8 mouse cellular contexts compared by ENCODE assay signal in the genomic region with DNA sequence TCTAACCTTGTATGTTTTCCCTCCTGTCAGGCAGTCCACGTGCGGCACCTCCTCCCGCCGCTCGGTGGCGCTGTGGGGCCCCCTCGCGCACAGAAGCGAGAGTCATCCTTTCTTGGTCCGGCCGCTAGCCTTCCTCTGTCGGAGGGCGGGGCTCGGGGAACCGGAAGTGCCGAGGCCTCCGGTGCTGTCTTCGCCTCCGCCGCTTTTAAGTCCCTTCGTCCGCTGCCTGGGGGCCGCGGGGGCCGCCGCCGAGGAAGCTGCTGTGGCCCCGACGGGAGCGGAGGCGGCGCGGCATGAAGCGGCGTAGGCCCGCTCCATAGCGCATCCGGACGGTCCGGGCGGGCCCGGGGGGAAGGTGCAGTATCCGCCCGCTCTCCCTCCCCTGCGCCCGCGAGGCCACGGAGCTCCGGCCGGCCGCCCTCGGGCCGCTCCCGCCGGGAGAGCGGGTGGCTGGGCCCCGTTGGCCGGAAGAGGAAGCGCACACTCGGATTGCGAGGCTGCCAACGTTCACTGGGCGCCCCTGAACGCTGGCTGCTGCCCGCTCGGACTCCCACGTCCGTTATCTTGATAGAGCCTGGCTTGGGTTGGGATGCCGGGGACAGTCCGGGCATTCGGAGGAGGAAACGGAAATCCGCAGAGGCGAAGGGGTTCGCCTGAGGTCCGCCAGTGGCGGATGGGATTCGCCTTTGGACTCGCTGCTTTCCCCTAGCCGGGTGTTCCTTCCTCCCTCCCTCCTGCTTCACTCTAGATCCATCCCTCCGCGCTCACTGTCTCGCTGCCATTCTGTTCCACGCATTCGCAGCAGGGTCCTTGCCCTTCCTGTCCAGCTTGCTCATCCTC. TPM values are rescaled to one million over a fixed set of nuclear protein-coding genes. Genes with fewer than 3 reads are reported as not detected.
DNase-seq lines count a peak whose midpoint lies in the region; ATAC-seq and TF ChIP-seq lines count a peak whose summit lies in the region.

TSS of gene Dpp8 (plus strand) at position 146 of the 840 bp plus-strand sequence.

- peak; percentile 89 for DNase-seq in c-Kit-negative CD71-positive TER-119-positive erythroid progenitor cells, embryonic 14.5 days (ENCODE audit: low read depth, low spot score)
- DNase-seq in forebrain, embryonic 10.5 days (ENCODE audit: extremely low spot score, low spot score) = peak; percentile 93
- DNase-seq in kidney, postnatal 25 days = peak; percentile 95 to 97
- peak; percentile 89 to 93 (median 90) for DNase-seq in liver, embryonic 14.5 days (ENCODE audit: low read depth in 3 of 3, low spot score in 3 of 3)
- DNase-seq in neural tube, embryonic 11.5 days (ENCODE audit: low spot score) = peak; percentile 95
- DNase-seq in stomach, postnatal 0 days (ENCODE audit: low spot score) = peak; percentile 95

- WGBS in forebrain, embryonic 10.5 days = under 1% methylated on average over 85 of the region's 85 CpGs
- under 1% methylated on average over 81 of the region's 85 CpGs for WGBS in heart, embryonic 15.5 days
- WGBS in liver, embryonic 14.5 days (ENCODE audit: insufficient replicate concordance) = 0% methylated on average over 85 of the region's 85 CpGs
- under 1% methylated on average over 82 of the region's 85 CpGs for WGBS in neural tube, embryonic 11.5 days
- 1% methylated on average over 53 of the region's 85 CpGs for WGBS in stomach, postnatal 0 days

- no peaks in the 10 kb centered on the region for H3K9me3 ChIP-seq in forebrain, embryonic 10.5 days
- H3K9me3 ChIP-seq in heart, embryonic 15.5 days (replicated peaks) = no peaks in the 10 kb centered on the region
- no peaks in the 10 kb centered on the region for H3K9me3 ChIP-seq in liver, embryonic 14.5 days (ENCODE audit: control insufficient read depth, low read length)
- no peaks in the 10 kb centered on the region for H3K9me3 ChIP-seq in neural tube, embryonic 11.5 days (ENCODE audit: control insufficient read depth, low read length)
- H3K9me3 ChIP-seq in stomach, postnatal 0 days (ENCODE audit: control insufficient read depth, low read length) = no peaks in the 10 kb centered on the region

- H3K4me2 ChIP-seq in heart, embryonic 15.5 days = peak within 1 kb of the TSS; percentile 76
- H3K4me2 ChIP-seq in liver, embryonic 14.5 days (ENCODE audit: low read depth) = peak within 1 kb of the TSS; percentile 73
- peak within 1 kb of the TSS; percentile 74 for H3K4me2 ChIP-seq in neural tube, embryonic 11.5 days (ENCODE audit: low read depth)
- H3K4me2 ChIP-seq in stomach, postnatal 0 days (replicated peaks; ENCODE audit: low read depth) = peak within 1 kb of the TSS; percentile 75

- peak within 1 kb of the TSS; percentile 97 for H3K27ac ChIP-seq in forebrain, embryonic 10.5 days
- H3K27ac ChIP-seq in heart, embryonic 15.5 days = peak within 1 kb of the TSS; percentile 92
- peak within 1 kb of the TSS; percentile 84 for H3K27ac ChIP-seq in liver, embryonic 14.5 days
- H3K27ac ChIP-seq in neural tube, embryonic 11.5 days (ENCODE audit: low read depth, low read length) = peak within 1 kb of the TSS; percentile 79
- H3K27ac ChIP-seq in stomach, postnatal 0 days (replicated peaks) = peak within 1 kb of the TSS; percentile 97

- peak; percentile 92 for ATAC-seq in CD4-positive, CD25-positive, alpha-beta regulatory T cell, adult 4 months
- ATAC-seq in heart, embryonic 15.5 days (replicated peaks; ENCODE audit: insufficient number of reproducible peaks, insufficient read depth, low FRiP score, low read depth) = peak; percentile 93
- peak; percentile 94 for ATAC-seq in liver, embryonic 14.5 days (ENCODE audit: insufficient read depth)
- peak; percentile 90 for ATAC-seq in neural tube, embryonic 11.5 days (ENCODE audit: insufficient read depth, low FRiP score, low TSS enrichment)
- ATAC-seq in stomach, postnatal 0 days (ENCODE audit: low FRiP score, low TSS enrichment) = peak; percentile 92

- peak; percentile 99 for TF ChIP-seq CTCF in liver, embryonic 14.5 days (IDR thresholded peaks at IDR 0.05; ENCODE audit: low read depth)
- peak; percentile 98 for TF ChIP-seq CTCF in stomach, postnatal 0 days (IDR thresholded peaks at IDR 0.05; ENCODE audit: low read depth)

- peak within 1 kb of the TSS; percentile 99 for H3K4me3 ChIP-seq in forebrain, embryonic 10.5 days
- H3K4me3 ChIP-seq in heart, embryonic 15.5 days = peak within 1 kb of the TSS; percentile 75
- peak within 1 kb of the TSS; percentile 93 to 100 for H3K4me3 ChIP-seq in liver, embryonic 14.5 days (ENCODE audit: insufficient read depth in 1 of 2, low read depth in 2 of 2, low read length in 2 of 2)
- peak within 1 kb of the TSS; percentile 100 for H3K4me3 ChIP-seq in neural tube, embryonic 11.5 days (ENCODE audit: low read depth, low read length)
- peak within 1 kb of the TSS; percentile 99 for H3K4me3 ChIP-seq in stomach, postnatal 0 days (ENCODE audit: low read depth, low read length)

- peaks cover 22% of the 10 kb centered on the region for H3K36me3 ChIP-seq in forebrain, embryonic 10.5 days (replicated peaks)
- peaks cover 11% of the 10 kb centered on the region; the same call in 1 of the 2 replicates for H3K36me3 ChIP-seq in heart, embryonic 15.5 days
- peaks cover 12% of the 10 kb centered on the region for H3K36me3 ChIP-seq in liver, embryonic 14.5 days (replicated peaks; ENCODE audit: control insufficient read depth, insufficient read depth, low read depth)
- H3K36me3 ChIP-seq in neural tube, embryonic 11.5 days (ENCODE audit: control insufficient read depth, insufficient read depth, low read length) = no peaks in the 10 kb centered on the region
- H3K36me3 ChIP-seq in stomach, postnatal 0 days (ENCODE audit: control insufficient read depth, insufficient read depth, low read length) = no peaks in the 10 kb centered on the region

- H3K9ac ChIP-seq in heart, embryonic 15.5 days = peak within 1 kb of the TSS; percentile 95
- peak within 1 kb of the TSS; percentile 100 for H3K9ac ChIP-seq in liver, embryonic 14.5 days (replicated peaks)
- peak within 1 kb of the TSS; percentile 98 for H3K9ac ChIP-seq in neural tube, embryonic 11.5 days (ENCODE audit: low read length)
- peak within 1 kb of the TSS; percentile 98 for H3K9ac ChIP-seq in stomach, postnatal 0 days (ENCODE audit: low read length)

- peaks cover 20% of the 10 kb centered on the region for H3K4me1 ChIP-seq in forebrain, embryonic 10.5 days
- peaks cover 14% of the 10 kb centered on the region for H3K4me1 ChIP-seq in heart, embryonic 15.5 days (replicated peaks)
- peaks cover 11 to 12% of the 10 kb centered on the region in 2 experiments for H3K4me1 ChIP-seq in liver, embryonic 14.5 days (replicated peaks; ENCODE audit: control insufficient read depth in 2 of 2, insufficient read depth in 2 of 2, low read length in 1 of 2)
- peaks cover 3% of the 10 kb centered on the region; the same call in 1 of the 2 replicates for H3K4me1 ChIP-seq in neural tube, embryonic 11.5 days (ENCODE audit: control insufficient read depth, insufficient read depth, low read length)
- no peaks in the 10 kb centered on the region for H3K4me1 ChIP-seq in stomach, postnatal 0 days (replicated peaks; ENCODE audit: control insufficient read depth, insufficient read depth)

- no peak for TF ChIP-seq EP300 in liver, embryonic 14.5 days (IDR thresholded peaks at IDR 0.05; ENCODE audit: low read depth)
- peak; percentile 30 for TF ChIP-seq EP300 in stomach, postnatal 0 days (optimal IDR thresholded peaks at IDR 0.05)

- no peaks in the 10 kb centered on the region for H3K27me3 ChIP-seq in forebrain, embryonic 10.5 days (ENCODE audit: poor library complexity, severe bottlenecking)
- no peaks in the 10 kb centered on the region for H3K27me3 ChIP-seq in heart, embryonic 15.5 days
- no peaks in the 10 kb centered on the region for H3K27me3 ChIP-seq in liver, embryonic 14.5 days (ENCODE audit: control insufficient read depth, insufficient read depth, low read length)
- H3K27me3 ChIP-seq in neural tube, embryonic 11.5 days (ENCODE audit: control insufficient read depth, insufficient read depth, low read length) = no peaks in the 10 kb centered on the region
- H3K27me3 ChIP-seq in stomach, postnatal 0 days (ENCODE audit: control insufficient read depth, insufficient read depth, low read length) = no peaks in the 10 kb centered on the region

RNA-seq across cellular contexts. Expression of gene Dpp8, which starts in this region (rescaled TPM):
- 10 to 100 TPM; 19.9 to 23.4 TPM for polyA plus RNA-seq in CD4-positive, CD25-positive, alpha-beta regulatory T cell, adult 4 months (2017; shearing (Covaris generic))
- 39.1 and 46.7 TPM in 2 replicates for polyA plus RNA-seq in forebrain, embryonic 10.5 days (2016; fragmentation: Nextera tagmentation; extraction: Ambion mirVana)
- 25.9 and 30.7 TPM in 2 replicates for polyA plus RNA-seq in heart, embryonic 15.5 days (2015; fragmentation: Nextera tagmentation; extraction: Ambion mirVana)
- 16.8 and 18.5 TPM in 2 replicates for polyA plus RNA-seq in liver, embryonic 14.5 days (2012; rRNA removed)
- polyA plus RNA-seq in liver, embryonic 14.5 days (2014; fragmentation: Nextera tagmentation; extraction: Ambion mirVana) = 11.7 and 13.6 TPM in 2 replicates
- 34.7 and 36.7 TPM in 2 replicates for polyA plus RNA-seq in neural tube, embryonic 11.5 days (2014; fragmentation: Nextera tagmentation; extraction: Ambion mirVana)
- polyA plus RNA-seq in stomach, postnatal 0 days (2015; fragmentation: Nextera tagmentation; extraction: Ambion mirVana) = 14.9 and 16.1 TPM in 2 replicates

Comparison
In these comparisons a context has a peak if more than half of its experiments do, and no peak if none do; other contexts are left out.
1. Peak in every context shown above with its lines: DNase-seq, ATAC-seq, H3K4me3 ChIP-seq and H3K27ac ChIP-seq.